Mouse (Mus musculus): ENCODE measurements around the gene Tmem204.

- no peak for TF ChIP-seq CTCF (IDR thresholded peaks at IDR 0.05; ENCODE audit: low read depth)
- TF ChIP-seq EP300 (IDR thresholded peaks at IDR 0.05; ENCODE audit: low read depth), result no peak
Observed at GRCm38 (mm10) chr17:25120406-25120805, 37.0 kb upstream of the Tmem204 start, which contains the start of gene Ptx4.
